Mouse (Mus musculus): Measurements from ENCODE around the gene Cavin2. TPM values are rescaled to one million over a fixed set of nuclear protein-coding genes. Genes with fewer than 3 reads are reported as not detected.

The Cavin2 gene
- polyA plus RNA-seq, 1 experiment from 2014 or later: 4.7 TPM

GRCm38 (mm10) chr1:51290634-51291033 lies 1.7 kb downstream of the Cavin2 start:
- DNase-seq (ENCODE audit: low spot score) (peak; percentile 58), ATAC-seq (peak; percentile 57; the same call in 1 of the 2 replicates)
- H3K27ac ChIP-seq (ENCODE audit: low read depth, low read length): no peak overlapping the region
- no peaks in the 10 kb centered on the region for H3K27me3 ChIP-seq (replicated peaks; ENCODE audit: control insufficient read depth, insufficient read depth, low read length)
- H3K9me3 ChIP-seq (replicated peaks; ENCODE audit: control insufficient read depth, low read length): no peaks in the 10 kb centered on the region
- H3K36me3 ChIP-seq (ENCODE audit: control insufficient read depth, insufficient read depth, low read length): no peaks in the 10 kb centered on the region
- no peaks in the 10 kb centered on the region for H3K4me1 ChIP-seq (ENCODE audit: control insufficient read depth, insufficient read depth, low read length)
- 33% methylated on average over 4 of the region's 4 CpGs for WGBS
- no peak overlapping the region for H3K4me2 ChIP-seq (ENCODE audit: low read length)
- no peak overlapping the region for H3K9ac ChIP-seq (ENCODE audit: low read length)
- H3K4me3 ChIP-seq (ENCODE audit: low read depth, low read length): no peak overlapping the region

GRCm38 (mm10) chr1:51292348-51292747 lies 3.4 kb downstream of the Cavin2 start:
- DNase-seq (ENCODE audit: low spot score) (no peak), ATAC-seq (no peak)
- Histone ChIP-seq H3K27ac (ENCODE audit: low read depth, low read length) (no peak overlapping the region), H3K9ac (ENCODE audit: low read length) (no peak overlapping the region), H3K4me1 (ENCODE audit: control insufficient read depth, insufficient read depth, low read length) (no peaks in the 10 kb centered on the region), H3K4me2 (ENCODE audit: low read length) (no peak overlapping the region), H3K4me3 (ENCODE audit: low read depth, low read length) (no peak overlapping the region), H3K36me3 (ENCODE audit: control insufficient read depth, insufficient read depth, low read length) (no peaks in the 10 kb centered on the region), H3K27me3 (replicated peaks; ENCODE audit: control insufficient read depth, insufficient read depth, low read length) (no peaks in the 10 kb centered on the region), H3K9me3 (replicated peaks; ENCODE audit: control insufficient read depth, low read length) (no peaks in the 10 kb centered on the region)
- WGBS: 86% methylated on average over 4 of the region's 4 CpGs

DNA sequence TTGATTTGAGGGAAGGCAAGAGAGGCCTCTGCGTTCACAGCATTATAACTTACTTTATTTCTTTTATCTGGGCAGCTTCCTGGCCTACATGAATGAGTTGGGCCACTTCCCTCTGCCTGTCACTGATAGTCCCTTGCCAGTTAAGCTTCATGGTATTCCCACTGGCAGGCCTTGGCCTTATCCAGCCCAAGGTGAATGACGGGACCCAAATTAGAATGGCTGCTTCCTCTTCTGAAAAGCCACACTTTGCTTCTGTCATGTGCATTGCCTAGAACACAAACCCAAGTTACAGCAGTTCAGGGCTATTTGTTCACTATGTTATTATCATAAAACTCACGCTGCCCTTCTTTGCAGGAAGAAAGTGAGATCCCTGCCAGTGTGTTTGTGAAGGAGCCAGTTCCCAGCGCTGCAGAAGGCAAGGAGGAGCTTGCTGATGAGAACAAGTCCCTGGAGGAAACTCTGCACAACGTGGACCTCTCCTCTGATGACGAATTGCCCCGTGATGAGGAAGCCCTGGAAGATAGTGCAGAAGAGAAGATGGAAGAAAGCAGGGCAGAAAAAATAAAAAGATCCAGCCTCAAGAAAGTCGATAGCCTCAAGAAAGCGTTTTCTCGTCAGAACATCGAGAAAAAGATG lies 11.5 kb downstream of the Cavin2 start:
- no peaks in the 10 kb centered on the region for H3K9me3 ChIP-seq (replicated peaks; ENCODE audit: control insufficient read depth, low read length)
- no peaks in the 10 kb centered on the region for H3K4me1 ChIP-seq (ENCODE audit: control insufficient read depth, insufficient read depth, low read length)
- no peak overlapping the region for H3K9ac ChIP-seq (ENCODE audit: low read length)
- H3K27ac ChIP-seq (ENCODE audit: low read depth, low read length): no peak overlapping the region
- 92% methylated on average over 11 of the region's 11 CpGs for WGBS
- H3K4me3 ChIP-seq (ENCODE audit: low read depth, low read length): no peak overlapping the region
- ATAC-seq (no peak), DNase-seq (ENCODE audit: low spot score) (no peak)
- no peaks in the 10 kb centered on the region for H3K36me3 ChIP-seq (ENCODE audit: control insufficient read depth, insufficient read depth, low read length)
- no peaks in the 10 kb centered on the region for H3K27me3 ChIP-seq (replicated peaks; ENCODE audit: control insufficient read depth, insufficient read depth, low read length)
- H3K4me2 ChIP-seq (ENCODE audit: low read length): no peak overlapping the region

DNA sequence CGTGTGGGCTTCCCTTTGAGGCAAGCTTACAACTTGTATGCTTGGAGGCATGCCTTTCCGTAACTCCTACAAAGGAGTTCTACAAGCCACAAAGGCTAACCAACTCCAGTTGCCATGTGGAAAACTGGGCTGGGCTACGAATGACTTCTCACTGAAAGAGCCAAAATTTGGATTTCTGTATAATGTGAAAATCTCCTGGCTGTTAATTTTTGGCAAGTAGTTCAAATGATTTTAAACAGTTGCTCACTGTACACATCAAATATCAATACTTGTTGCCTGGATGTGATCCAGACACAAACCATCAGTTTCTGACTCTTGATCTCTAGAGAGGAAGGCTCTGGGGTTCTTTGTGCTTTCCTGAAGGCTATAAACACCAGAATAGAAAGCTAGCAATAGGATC lies 18.1 kb downstream of the Cavin2 start:
- ATAC-seq: no peak

DNA sequence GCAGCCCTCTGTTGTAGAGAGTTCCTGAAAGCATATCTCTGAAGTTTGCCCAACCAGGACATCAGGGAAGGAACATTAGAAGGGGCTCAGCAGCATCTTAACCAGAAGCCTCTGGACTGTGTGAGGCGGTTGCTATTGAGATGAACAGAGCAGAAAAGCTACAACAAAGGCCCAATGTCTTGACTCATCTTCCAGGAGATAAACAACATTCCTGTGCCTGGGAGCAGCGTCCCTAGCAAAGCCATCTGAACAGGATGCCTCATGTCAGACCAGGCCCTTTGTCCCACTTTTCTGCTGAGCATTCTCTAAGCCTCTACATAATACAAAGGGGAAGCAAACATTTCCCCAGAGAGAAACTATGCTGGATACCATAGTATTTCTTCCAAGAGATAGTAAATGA lies 26.6 kb downstream of the Cavin2 start:
- H3K27ac ChIP-seq (ENCODE audit: low read depth, low read length): no peak overlapping the region

More for the DNA sequence above, 18.1 kb downstream of the Cavin2 start:
- Histone ChIP-seq H3K9me3 (replicated peaks; ENCODE audit: control insufficient read depth, low read length) (no peaks in the 10 kb centered on the region), H3K9ac (ENCODE audit: low read length) (no peak overlapping the region), H3K36me3 (ENCODE audit: control insufficient read depth, insufficient read depth, low read length) (no peaks in the 10 kb centered on the region), H3K27me3 (replicated peaks; ENCODE audit: control insufficient read depth, insufficient read depth, low read length) (no peaks in the 10 kb centered on the region), H3K27ac (ENCODE audit: low read depth, low read length) (no peak overlapping the region), H3K4me2 (ENCODE audit: low read length) (no peak overlapping the region), H3K4me3 (ENCODE audit: low read depth, low read length) (no peak overlapping the region), H3K4me1 (ENCODE audit: control insufficient read depth, insufficient read depth, low read length) (no peaks in the 10 kb centered on the region)
- WGBS: 90% methylated on average over 3 of the region's 3 CpGs
- DNase-seq (ENCODE audit: low spot score): no peak

DNA sequence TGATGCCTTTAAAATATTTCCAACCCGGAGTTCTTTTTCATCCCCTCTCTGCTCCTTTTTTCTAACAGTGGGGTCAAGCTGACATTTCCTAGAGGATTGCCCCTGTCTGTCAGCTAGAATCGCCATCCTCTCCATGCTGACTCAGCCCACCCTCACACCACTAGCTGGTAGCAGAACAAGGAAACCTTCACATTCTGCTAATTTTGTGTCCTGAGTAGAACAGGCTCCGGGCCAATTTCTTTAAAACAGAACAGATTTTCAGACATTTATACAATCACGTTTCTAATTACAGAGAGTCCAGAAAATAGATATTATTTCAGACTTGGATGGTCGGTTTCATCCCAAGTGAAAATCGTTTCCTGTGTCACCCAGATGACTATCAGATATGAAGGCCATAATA lies 34.6 kb downstream of the Cavin2 start:
- H3K27ac ChIP-seq (ENCODE audit: low read depth, low read length): no peak overlapping the region
- ATAC-seq (no peak), DNase-seq (ENCODE audit: low spot score) (no peak)
- no peaks in the 10 kb centered on the region for H3K27me3 ChIP-seq (replicated peaks; ENCODE audit: control insufficient read depth, insufficient read depth, low read length)
- no peaks in the 10 kb centered on the region for H3K4me1 ChIP-seq (ENCODE audit: control insufficient read depth, insufficient read depth, low read length)
- no peaks in the 10 kb centered on the region for H3K9me3 ChIP-seq (replicated peaks; ENCODE audit: control insufficient read depth, low read length)
- 81% methylated on average over 6 of the region's 6 CpGs for WGBS
- no peaks in the 10 kb centered on the region for H3K36me3 ChIP-seq (ENCODE audit: control insufficient read depth, insufficient read depth, low read length)
- no peak overlapping the region for H3K4me2 ChIP-seq (ENCODE audit: low read length)
- H3K9ac ChIP-seq (ENCODE audit: low read length): no peak overlapping the region
- H3K4me3 ChIP-seq (ENCODE audit: low read depth, low read length): no peak overlapping the region

More for the DNA sequence above, 26.6 kb downstream of the Cavin2 start:
- Histone ChIP-seq H3K36me3 (ENCODE audit: control insufficient read depth, insufficient read depth, low read length) (no peaks in the 10 kb centered on the region), H3K4me3 (ENCODE audit: low read depth, low read length) (no peak overlapping the region), H3K4me2 (ENCODE audit: low read length) (no peak overlapping the region), H3K4me1 (ENCODE audit: control insufficient read depth, insufficient read depth, low read length) (no peaks in the 10 kb centered on the region), H3K27me3 (replicated peaks; ENCODE audit: control insufficient read depth, insufficient read depth, low read length) (no peaks in the 10 kb centered on the region), H3K9ac (ENCODE audit: low read length) (no peak overlapping the region), H3K9me3 (replicated peaks; ENCODE audit: control insufficient read depth, low read length) (no peaks in the 10 kb centered on the region)
- DNase-seq (ENCODE audit: low spot score): no peak
- WGBS: 58% methylated on average over 2 of the region's 2 CpGs
- no peak for ATAC-seq

GRCm38 (mm10) chr1:51328541-51328940 lies 39.6 kb downstream of the Cavin2 start:
- Histone ChIP-seq H3K4me3 (ENCODE audit: low read depth, low read length) (no peak overlapping the region), H3K9me3 (replicated peaks; ENCODE audit: control insufficient read depth, low read length) (no peaks in the 10 kb centered on the region), H3K9ac (ENCODE audit: low read length) (no peak overlapping the region), H3K36me3 (ENCODE audit: control insufficient read depth, insufficient read depth, low read length) (no peaks in the 10 kb centered on the region), H3K4me1 (ENCODE audit: control insufficient read depth, insufficient read depth, low read length) (0 out of 2 replicates have a peak, but pooled peaks cover 4% of the 10 kb centered on the region), H3K27ac (ENCODE audit: low read depth, low read length) (no peak overlapping the region), H3K27me3 (replicated peaks; ENCODE audit: control insufficient read depth, insufficient read depth, low read length) (no peaks in the 10 kb centered on the region), H3K4me2 (ENCODE audit: low read length) (no peak overlapping the region)
- WGBS: 82% methylated on average over 1 of the region's 1 CpGs
- DNase-seq (ENCODE audit: low spot score) (no peak), ATAC-seq (no peak)

- Histone ChIP-seq H3K27me3 (replicated peaks; ENCODE audit: control insufficient read depth, insufficient read depth, low read length) (no peaks in the 10 kb centered on the region), H3K4me1 (ENCODE audit: control insufficient read depth, insufficient read depth, low read length) (0 out of 2 replicates have a peak, but pooled peaks cover 4% of the 10 kb centered on the region), H3K4me2 (ENCODE audit: low read length) (no peak overlapping the region), H3K9me3 (replicated peaks; ENCODE audit: control insufficient read depth, low read length) (no peaks in the 10 kb centered on the region), H3K4me3 (ENCODE audit: low read depth, low read length) (no peak overlapping the region), H3K36me3 (ENCODE audit: control insufficient read depth, insufficient read depth, low read length) (no peaks in the 10 kb centered on the region), H3K27ac (ENCODE audit: low read depth, low read length) (no peak overlapping the region), H3K9ac (ENCODE audit: low read length) (no peak overlapping the region)
- ATAC-seq: no peak
- WGBS: 60% methylated on average over 6 of the region's 6 CpGs
- no peak for DNase-seq (ENCODE audit: low spot score)
Observed at GRCm38 (mm10) chr1:51332986-51333385, 44.1 kb downstream of the Cavin2 start.

GRCm38 (mm10) chr1:51333557-51334285 lies 44.8 kb downstream of the Cavin2 start:
- DNase-seq (ENCODE audit: low spot score): peak; percentile 95
- Histone ChIP-seq H3K9ac (ENCODE audit: low read length) (peak overlapping the region; percentile 41), H3K4me2 (ENCODE audit: low read length) (peak overlapping the region; percentile 38), H3K4me3 (ENCODE audit: low read depth, low read length) (no peak overlapping the region; the same call in 1 of the 2 replicates), H3K36me3 (ENCODE audit: control insufficient read depth, insufficient read depth, low read length) (no peaks in the 10 kb centered on the region), H3K27ac (ENCODE audit: low read depth, low read length) (peak overlapping the region; percentile 48; the same call in 1 of the 2 replicates), H3K27me3 (replicated peaks; ENCODE audit: control insufficient read depth, insufficient read depth, low read length) (no peaks in the 10 kb centered on the region), H3K4me1 (ENCODE audit: control insufficient read depth, insufficient read depth, low read length) (0 out of 2 replicates have a peak, but pooled peaks cover 4% of the 10 kb centered on the region), H3K9me3 (replicated peaks; ENCODE audit: control insufficient read depth, low read length) (no peaks in the 10 kb centered on the region)
- 28% methylated on average over 18 of the region's 18 CpGs for WGBS
- peak; percentile 93 for ATAC-seq

Measured in forebrain, embryonic 14.5 days (tissue).